Mouse (Mus musculus) heart, postnatal 0 days (tissue): ENCODE measurements around the gene Tatdn3.

Experiments
- CTCF ChIP-seq: IDR thresholded peaks from 2 replicates; pipeline ENCODE4 v1.5.1; 2016; ENCODE audit warnings: antibody characterized with exemption, control low read depth, low read depth
- EP300 ChIP-seq: IDR thresholded peaks from 2 replicates; pipeline ENCODE4 v1.6.1; 2016; ENCODE audit warnings: antibody characterized with exemption, low read depth

GRCm38 (mm10) chr1:191026021-191026713 is 36.6 kb downstream of the Tatdn3 start, which contains the start of gene Flvcr1:
- TF ChIP-seq EP300 (no peak), CTCF (peak; percentile 41)
